Mouse (Mus musculus): ENCODE data around the gene Tmem107. TPM values are rescaled to one million over a fixed set of nuclear protein-coding genes. Genes with fewer than 3 reads are reported as not detected.

Tmem107 gene
- 10 to 100 TPM; 20.8 to 24.0 TPM for total RNA-seq (2021)

GRCm38 (mm10) chr11:69070590-69071222, at the start of gene Tmem107:
Tmem107 (plus strand) TSS chr11:69070806.
- peak; percentile 92 to 94 for DNase-seq

- no peak for DNase-seq
Measured at GRCm38 (mm10) chr11:69026562-69026961, 44.0 kb upstream of the Tmem107 start.

GRCm38 (mm10) chr11:69028805-69029204, 41.8 kb upstream of the Tmem107 start:
- no peak for DNase-seq

GRCm38 (mm10) chr11:69033552-69033951, 37.1 kb upstream of the Tmem107 start:
- DNase-seq, result no peak

GRCm38 (mm10) chr11:69034585-69034984, 36.0 kb upstream of the Tmem107 start:
- DNase-seq, result no peak

GRCm38 (mm10) chr11:69035411-69035810, 35.2 kb upstream of the Tmem107 start:
- DNase-seq, result no peak

- DNase-seq, result peak; percentile 82 to 88
Measured at GRCm38 (mm10) chr11:69035849-69036248, 34.8 kb upstream of the Tmem107 start.

GRCm38 (mm10) chr11:69036486-69037230, 33.9 kb upstream of the Tmem107 start:
- peak; percentile 88 to 93 for DNase-seq

- peak; percentile 79 to 87 for DNase-seq
Measured at GRCm38 (mm10) chr11:69037231-69038061, 33.2 kb upstream of the Tmem107 start.

GRCm38 (mm10) chr11:69038173-69038572, 32.4 kb upstream of the Tmem107 start:
- DNase-seq, result no peak

- DNase-seq, result peak; percentile 62 to 65
Measured at GRCm38 (mm10) chr11:69045531-69046394, 24.8 kb upstream of the Tmem107 start, which contains the start of gene Aurkb. Aurkb (plus strand) TSS chr11:69045647.

GRCm38 (mm10) chr11:69046395-69046774, 24.2 kb upstream of the Tmem107 start:
- no peak for DNase-seq

- no peak for DNase-seq
Measured at GRCm38 (mm10) chr11:69047592-69047991, 23.0 kb upstream of the Tmem107 start.

- DNase-seq, result no peak
Measured at GRCm38 (mm10) chr11:69048151-69048550, 22.5 kb upstream of the Tmem107 start.

GRCm38 (mm10) chr11:69050748-69051147, 19.9 kb upstream of the Tmem107 start:
- DNase-seq, result no peak

- no peak for DNase-seq
Measured at GRCm38 (mm10) chr11:69051771-69052170, 18.8 kb upstream of the Tmem107 start.

- no peak for DNase-seq
Measured at GRCm38 (mm10) chr11:69052824-69053421, 17.7 kb upstream of the Tmem107 start.

GRCm38 (mm10) chr11:69053848-69054247, 16.8 kb upstream of the Tmem107 start:
- no peak for DNase-seq

- DNase-seq, result no peak
Measured at GRCm38 (mm10) chr11:69058265-69058664, 12.3 kb upstream of the Tmem107 start.

- no peak for DNase-seq
Measured at GRCm38 (mm10) chr11:69058729-69059356, 11.8 kb upstream of the Tmem107 start.

GRCm38 (mm10) chr11:69059357-69059974, 11.1 kb upstream of the Tmem107 start, which contains the start of gene Borcs6:
Borcs6 (plus strand) TSS chr11:69059717.
- DNase-seq, result peak; percentile 97
